Mouse (Mus musculus): Measurements from ENCODE around the gene Sec14l2.

- no peak for TF ChIP-seq TAL1 (IDR thresholded peaks at IDR 0.05; ENCODE audit: low read length)
- TF ChIP-seq GATA1 (IDR thresholded peaks at IDR 0.05; ENCODE audit: low read length): no peak
Measured at GRCm38 (mm10) chr11:4062981-4063380, 60.2 kb downstream of the Sec14l2 start.
